Mouse (Mus musculus) T-cell, adult 66 days (primary cell): ENCODE results near the gene Dip2b. TPM values are rescaled to one million over a fixed set of nuclear protein-coding genes. Genes with fewer than 3 reads are reported as not detected.

ENCODE experiments used
- total RNA-seq, 2 experiments: library from RNA; stranded (reverse); gene quantifications; 3 replicates in 1 of 2; 4 replicates in 1 of 2; pipeline ENCODE4 v1.2.4; 2023

The Dip2b gene
- total RNA-seq = 10 to 100 TPM; 72.0 to 74.2 TPM

GRCm38 (mm10) chr15:100038470-100038971 lies at the start of gene Dip2b:
Gene Dip2b, plus strand, starts transcription at chr15:100038664.

GRCm38 (mm10) chr15:100227663-100228534 lies 189.4 kb downstream of the Dip2b start, which contains the start of gene Atf1:
Gene Atf1, plus strand, starts transcription at chr15:100227819.

Other genes with a start within 250 kb of the Dip2b start
- 1 to 10 TPM in 1 of 2 experiments, under 1 TPM in 1; 0.36 to 1.2 TPM for gene Lima1, start 163.2 kb upstream of the Dip2b start, total RNA-seq
- not detected for gene Fam186a, start 71.6 kb upstream of the Dip2b start, total RNA-seq
- gene Larp4, start 68.6 kb upstream of the Dip2b start, total RNA-seq = 10 to 100 TPM; 57.2 to 59.9 TPM
- 10 to 100 TPM; 90.9 to 92.3 TPM for gene Atf1, start 189.2 kb downstream of the Dip2b start, total RNA-seq
- gene Tmprss12, start 242.2 kb downstream of the Dip2b start, total RNA-seq = not detected